Mouse (Mus musculus) spleen, postnatal 10 days (tissue): ENCODE measurements at regions not wholly inside any gene's neighbourhood (a gene's known extent, or its start where the extent isn't known, plus 50 kb on each side); places are given as distances from the start of the nearest gene placed in this dataset.
"Not testable (repeated sequence)": the region's sequence is repeated elsewhere in the genome, so short reads cannot be mapped to it uniquely, and the experiment has no call there.

ENCODE experiments used
- DNase-seq, 2 experiments: peaks; one replicate each; pipeline ENCODE4 v3.0.0; 2021 to 2022; ENCODE audit warnings: low spot score in 2 of 2

- not testable (repeated sequence) for DNase-seq
Observed at GRCm38 (mm10) chr13:3035291-3035690, 502.6 kb upstream of the Gdi2 start.

GRCm38 (mm10) chr13:3037010-3037409 is 500.9 kb upstream of the Gdi2 start:
- DNase-seq = peak; percentile 17 to 26

GRCm38 (mm10) chr13:3046381-3047105 is 491.3 kb upstream of the Gdi2 start:
- DNase-seq = not testable (repeated sequence)

DNA sequence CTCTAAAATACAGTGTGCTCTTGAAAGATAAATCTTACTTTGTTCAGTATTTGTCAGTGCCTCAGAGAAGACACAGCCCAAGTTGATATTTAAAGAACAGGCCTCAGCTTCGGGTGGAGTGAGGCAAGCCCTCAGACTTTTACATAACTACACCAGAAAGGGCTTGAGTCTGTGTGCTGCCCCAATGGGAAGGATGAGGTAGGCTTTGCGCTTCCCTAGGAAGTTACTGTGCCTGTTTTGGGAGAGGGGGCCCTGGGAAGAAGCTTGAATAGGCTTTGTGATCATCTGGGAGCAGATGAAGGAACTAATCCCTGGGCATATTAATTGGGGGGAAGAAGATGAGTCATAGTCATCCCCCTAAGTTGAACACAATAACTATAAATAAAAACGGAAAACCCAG is 454.4 kb upstream of the Gdi2 start:
- DNase-seq = not testable (repeated sequence)

- DNase-seq = not testable (repeated sequence)
Observed at GRCm38 (mm10) chr13:3089971-3090370, 447.9 kb upstream of the Gdi2 start.

- DNase-seq = not testable (repeated sequence)
Observed at GRCm38 (mm10) chr13:3106543-3106942, 431.3 kb upstream of the Gdi2 start.

GRCm38 (mm10) chr13:3128150-3128549 is 409.7 kb upstream of the Gdi2 start:
- DNase-seq = not testable (repeated sequence)

DNA sequence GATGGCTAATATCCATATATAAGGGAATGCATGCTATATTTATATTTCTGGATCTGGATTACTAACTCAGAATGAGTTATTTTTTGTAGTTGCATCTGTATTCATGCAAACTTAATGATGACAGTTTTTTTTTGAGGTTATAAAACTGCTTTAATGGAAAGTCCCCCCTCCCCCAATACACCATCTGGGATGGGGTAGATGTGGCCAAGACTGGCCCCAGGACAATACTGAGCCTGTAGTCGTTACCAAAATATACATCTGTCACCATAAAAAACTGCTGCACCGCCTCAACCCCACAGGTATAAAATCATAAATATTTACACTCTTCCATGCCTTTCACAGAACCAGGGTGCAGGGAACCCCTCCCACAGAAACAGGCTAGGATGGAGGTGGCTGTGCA is 400.6 kb upstream of the Gdi2 start:
- not testable (repeated sequence) for DNase-seq

DNA sequence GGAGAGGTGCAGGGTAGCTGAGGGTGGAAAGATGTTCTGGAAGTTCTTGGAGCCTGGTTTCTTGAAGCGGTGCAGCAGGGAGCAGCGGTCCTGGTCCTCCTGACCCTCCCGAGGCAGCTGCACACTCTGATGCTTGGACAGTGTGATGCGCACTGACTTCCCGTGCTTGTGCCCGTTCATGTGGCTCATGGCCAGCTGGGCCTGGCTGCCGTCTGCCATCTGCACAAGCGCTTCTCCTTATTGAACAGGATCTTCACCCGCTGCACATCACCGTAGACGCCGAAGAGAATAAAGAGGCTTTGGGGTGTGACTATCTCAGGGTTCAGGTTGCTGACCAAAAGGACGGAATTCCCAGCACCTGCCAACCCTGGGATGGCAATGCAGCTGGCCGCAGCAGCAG is 399.2 kb upstream of the Gdi2 start:
- DNase-seq = no peak

DNA sequence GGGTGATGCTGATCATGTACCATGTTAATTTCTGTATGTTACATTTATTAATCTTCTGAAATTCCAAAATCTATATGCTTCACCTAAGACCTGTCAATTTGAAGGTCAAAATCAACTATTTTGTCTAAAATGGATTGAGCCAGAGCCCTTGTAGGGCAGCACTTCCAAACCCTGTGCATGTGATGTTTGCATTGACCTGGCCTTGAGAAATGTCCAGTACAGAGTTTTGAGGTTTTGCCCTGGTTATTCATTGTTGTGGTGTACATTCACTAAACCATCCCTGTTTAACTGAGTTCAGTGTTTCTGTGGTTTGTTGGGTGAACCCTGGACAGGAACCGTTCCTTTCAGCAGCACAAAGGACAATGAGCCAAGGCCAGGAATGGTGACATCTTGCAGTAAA is 392.4 kb upstream of the Gdi2 start:
- DNase-seq = not testable (repeated sequence)
